Mouse (Mus musculus) testis, postnatal 10 days (tissue): ENCODE results near the gene Ly6g6c.
A peak's percentile ranks its signal among the peaks of the same experiment; 100 is the strongest.
"Not testable (repeated sequence)": the region's sequence is repeated elsewhere in the genome, so short reads cannot be mapped to it uniquely, and the experiment has no call there.

Experiments used
- DNase-seq: peaks from one replicate; pipeline ENCODE4 v3.0.0; 2021; ENCODE audit warnings: low spot score

Gene Ly6g6c

GRCm38 (mm10) chr17:35031880-35032279 lies 33.3 kb upstream of the Ly6g6c start:
- DNase-seq, result no peak

GRCm38 (mm10) chr17:35032323-35032870 lies 32.8 kb upstream of the Ly6g6c start:
- no peak for DNase-seq

GRCm38 (mm10) chr17:35033703-35034102 lies 31.5 kb upstream of the Ly6g6c start:
- DNase-seq, result not testable (repeated sequence)

GRCm38 (mm10) chr17:35034896-35035295 lies 30.3 kb upstream of the Ly6g6c start:
- DNase-seq, result no peak

GRCm38 (mm10) chr17:35039121-35039873 lies 25.9 kb upstream of the Ly6g6c start:
- DNase-seq, result no peak

- no peak for DNase-seq
Observed at GRCm38 (mm10) chr17:35043794-35044193, 21.4 kb upstream of the Ly6g6c start.

GRCm38 (mm10) chr17:35044904-35045806 lies 20.0 kb upstream of the Ly6g6c start:
- DNase-seq, result no peak

GRCm38 (mm10) chr17:35045807-35046680 lies 19.1 kb upstream of the Ly6g6c start:
- DNase-seq, result no peak

- DNase-seq, result peak; percentile 99
Observed at GRCm38 (mm10) chr17:35046681-35047455, 18.3 kb upstream of the Ly6g6c start, which contains the start of gene Msh5. Msh5 (minus strand) TSS chr17:35046745.

GRCm38 (mm10) chr17:35047688-35048087 lies 17.5 kb upstream of the Ly6g6c start:
- DNase-seq, result no peak

GRCm38 (mm10) chr17:35048149-35048931 lies 16.8 kb upstream of the Ly6g6c start:
- no peak for DNase-seq

- no peak for DNase-seq
Observed at GRCm38 (mm10) chr17:35048932-35049440, 16.2 kb upstream of the Ly6g6c start.

- DNase-seq, result peak; percentile 76
Observed at GRCm38 (mm10) chr17:35049561-35050016, 15.6 kb upstream of the Ly6g6c start, which contains the start of gene Clic1. Clic1 (plus strand) TSS chr17:35049966.

GRCm38 (mm10) chr17:35050126-35050750 lies 14.9 kb upstream of the Ly6g6c start:
- DNase-seq, result peak; percentile 86

- DNase-seq, result peak; percentile 67
Observed at GRCm38 (mm10) chr17:35051156-35052086, 13.8 kb upstream of the Ly6g6c start.

GRCm38 (mm10) chr17:35052271-35052798 lies 12.9 kb upstream of the Ly6g6c start:
- DNase-seq, result no peak

- no peak for DNase-seq
Observed at GRCm38 (mm10) chr17:35055691-35056495, 9.3 kb upstream of the Ly6g6c start.
